Mouse (Mus musculus) MEL (cell line): Measurements from ENCODE around the gene Bcl11b. TPM values are rescaled to one million over a fixed set of nuclear protein-coding genes. Genes with fewer than 3 reads are reported as not detected.

Experiments used
- DNase-seq: peaks from one replicate; pipeline ENCODE4 v3.0.0; 2011; ENCODE audit warnings: low read depth, low spot score
- H3K27ac ChIP-seq: 2 replicates; pipeline ENCODE4 v1.5.1; 2012; ENCODE audit warnings: low read depth, mild to moderate bottlenecking, control low read depth, low read length, moderate library complexity; ENCODE audit not compliant: control insufficient read depth
- H3K27me3 ChIP-seq, 2 experiments: fragments of 150-350 bp in 1 of 2; sonication (generic) in 1 of 2; 2 replicates each; pipeline ENCODE4 v1.6.1; 2012; ENCODE audit warnings: low read length in 2 of 2, mild to moderate bottlenecking in 2 of 2, improper control_type of control experiment in 1 of 2, moderate library complexity in 1 of 2; ENCODE audit not compliant: insufficient read depth in 2 of 2, control insufficient read depth in 1 of 2
- H3K36me3 ChIP-seq, 2 experiments: 2 replicates each; pipeline ENCODE4 v1.6.1; 2012 to 2014; ENCODE audit warnings: low read length in 2 of 2, improper control_type of control experiment in 1 of 2, inconsistent platforms in 1 of 2, mild to moderate bottlenecking in 1 of 2; ENCODE audit not compliant: insufficient read depth in 2 of 2, control insufficient read depth in 1 of 2
- H3K4me1 ChIP-seq, 2 experiments: fragments of 150-350 bp in 1 of 2; sonication (generic) in 1 of 2; 2 replicates each; pipeline ENCODE4 v1.6.1; 2012; ENCODE audit warnings: low read length in 2 of 2, improper control_type of control experiment in 1 of 2, mild to moderate bottlenecking in 1 of 2; ENCODE audit not compliant: insufficient read depth in 2 of 2, control insufficient read depth in 1 of 2
- H3K4me3 ChIP-seq, 2 experiments: fragments of 150-350 bp in 1 of 2; sonication (generic) in 1 of 2; 2 replicates each; pipeline ENCODE4 v1.5.1; 2012; ENCODE audit warnings: low read depth in 2 of 2, low read length in 2 of 2, mild to moderate bottlenecking in 2 of 2, moderate library complexity in 2 of 2, control low read depth in 1 of 2, improper control_type of control experiment in 1 of 2; ENCODE audit not compliant: control insufficient read depth in 1 of 2, insufficient read depth in 1 of 2
- H3K79me2 ChIP-seq: 2 replicates; pipeline ENCODE4 v1.6.1; 2012; ENCODE audit warnings: mild to moderate bottlenecking, low read length, moderate library complexity; ENCODE audit not compliant: control insufficient read depth, poor library complexity, insufficient read depth
- H3K9ac ChIP-seq: 2 replicates; pipeline ENCODE4 v1.6.1; 2012; ENCODE audit warnings: low read depth, mild to moderate bottlenecking, control low read depth, low read length, moderate library complexity; ENCODE audit not compliant: control insufficient read depth, poor library complexity, severe bottlenecking
- H3K9me3 ChIP-seq: fragments of 150-350 bp; sonication (generic); replicated peaks from 2 replicates; pipeline ENCODE4 v1.6.1; 2012; ENCODE audit warnings: mild to moderate bottlenecking, low read length, improper control_type of control experiment, moderate library complexity; ENCODE audit not compliant: insufficient read depth
- BHLHE40 ChIP-seq: IDR thresholded peaks from 2 replicates; pipeline ENCODE4 v1.6.1; 2012; ENCODE audit warnings: low read depth, mild to moderate bottlenecking, inconsistent platforms, low read length, improper control_type of control experiment, borderline replicate concordance
- CHD1 ChIP-seq: IDR thresholded peaks from 2 replicates; pipeline ENCODE4 v1.6.1; 2012; ENCODE audit warnings: low read depth, mild to moderate bottlenecking, inconsistent platforms, low read length, improper control_type of control experiment
- CTCF ChIP-seq, 3 experiments: IDR thresholded peaks in 2 of 3; conservative IDR thresholded peaks in 1 of 3; 2 replicates each; pipeline ENCODE4 v1.5.1; 2011 to 2012; ENCODE audit warnings: low read length in 3 of 3, low read depth in 2 of 3, mild to moderate bottlenecking in 2 of 3, improper control_type of control experiment in 1 of 3, inconsistent platforms in 1 of 3, mixed read lengths in 1 of 3, moderate library complexity in 1 of 3; ENCODE audit not compliant: control insufficient read depth in 1 of 3, insufficient read depth in 1 of 3, poor library complexity in 1 of 3, severe bottlenecking in 1 of 3
- E2F4 ChIP-seq: IDR thresholded peaks from 2 replicates; pipeline ENCODE4 v1.6.1; 2011; ENCODE audit warnings: low read depth, low read length, improper control_type of control experiment, borderline replicate concordance
- EP300 ChIP-seq, 2 experiments: IDR thresholded peaks; 2 replicates each; pipeline ENCODE4 v1.6.1; 2011; ENCODE audit warnings: improper control_type of control experiment in 2 of 2, low read length in 2 of 2, low read depth in 1 of 2, mild to moderate bottlenecking in 1 of 2
- ETS1 ChIP-seq: IDR thresholded peaks from 2 replicates; pipeline ENCODE4 v1.6.1; 2012; ENCODE audit warnings: low read depth, mild to moderate bottlenecking, inconsistent platforms, low read length, improper control_type of control experiment, moderate library complexity
- HCFC1 ChIP-seq: IDR thresholded peaks from 2 replicates; pipeline ENCODE4 v1.6.1; 2012; ENCODE audit warnings: low read depth, mild to moderate bottlenecking, inconsistent platforms, low read length, improper control_type of control experiment, moderate library complexity
- MAX ChIP-seq: IDR thresholded peaks from 2 replicates; pipeline ENCODE4 v1.6.1; 2011; ENCODE audit warnings: low read length, improper control_type of control experiment
- MAZ ChIP-seq: IDR thresholded peaks from 2 replicates; pipeline ENCODE4 v1.6.1; 2012; ENCODE audit warnings: low read depth, mild to moderate bottlenecking, inconsistent platforms, low read length, improper control_type of control experiment
- MEF2A ChIP-seq: IDR thresholded peaks from 2 replicates; pipeline ENCODE4 v1.6.1; 2014; ENCODE audit warnings: low read depth, mild to moderate bottlenecking, inconsistent platforms, low read length, improper control_type of control experiment; ENCODE audit not compliant: poor library complexity, insufficient replicate concordance, severe bottlenecking; ENCODE audit errors: extremely low read depth
- MXI1 ChIP-seq: IDR thresholded peaks from 2 replicates; pipeline ENCODE4 v1.6.1; 2011; ENCODE audit warnings: mild to moderate bottlenecking, low read depth, low read length, improper control_type of control experiment
- MYC ChIP-seq: IDR thresholded peaks from 2 replicates; pipeline ENCODE4 v1.6.1; 2011; ENCODE audit warnings: low read depth, mild to moderate bottlenecking, low read length, improper control_type of control experiment, moderate library complexity
- NELFE ChIP-seq: IDR thresholded peaks from 2 replicates; pipeline ENCODE4 v1.6.1; 2011; ENCODE audit warnings: low read depth, low read length, improper control_type of control experiment
- NRF1 ChIP-seq: IDR thresholded peaks from 2 replicates; pipeline ENCODE4 v1.6.1; 2014; ENCODE audit warnings: low read depth, mild to moderate bottlenecking, inconsistent platforms, low read length, improper control_type of control experiment, moderate library complexity; ENCODE audit not compliant: poor library complexity, insufficient read depth, severe bottlenecking
- POLR2AphosphoS2 ChIP-seq: IDR thresholded peaks from 2 replicates; pipeline ENCODE4 v1.6.1; 2011; ENCODE audit warnings: low read length, improper control_type of control experiment
- POLR2AphosphoS5 ChIP-seq: IDR thresholded peaks from 2 replicates; pipeline ENCODE4 v1.6.1; 2012; ENCODE audit warnings: low read depth, borderline replicate concordance, mild to moderate bottlenecking, inconsistent platforms, low read length, moderate library complexity, mixed read lengths
- RAD21 ChIP-seq: IDR thresholded peaks from 2 replicates; pipeline ENCODE4 v1.6.1; 2011; ENCODE audit warnings: mild to moderate bottlenecking, low read depth, low read length, improper control_type of control experiment
- RCOR1 ChIP-seq: IDR thresholded peaks from 2 replicates; pipeline ENCODE4 v1.6.1; 2012; ENCODE audit warnings: low read depth, mild to moderate bottlenecking, inconsistent platforms, low read length, improper control_type of control experiment
- SIN3A ChIP-seq: IDR thresholded peaks from 2 replicates; pipeline ENCODE4 v1.6.1; 2012; ENCODE audit warnings: low read length, improper control_type of control experiment, inconsistent platforms
- SMC3 ChIP-seq: IDR thresholded peaks from 2 replicates; pipeline ENCODE4 v1.6.1; 2011; ENCODE audit warnings: low read depth, low read length, improper control_type of control experiment
- TCF12 ChIP-seq: IDR thresholded peaks from 2 replicates; pipeline ENCODE4 v1.6.1; 2014; ENCODE audit warnings: low read depth, mild to moderate bottlenecking, inconsistent platforms, low read length, improper control_type of control experiment, moderate library complexity
- USF1 ChIP-seq: IDR thresholded peaks from 2 replicates; pipeline ENCODE4 v1.6.1; 2014; ENCODE audit warnings: low read depth, mild to moderate bottlenecking, inconsistent platforms, low read length, improper control_type of control experiment, moderate library complexity
- USF2 ChIP-seq, 2 experiments: IDR thresholded peaks; 2 replicates each; pipeline ENCODE4 v1.6.1; 2011 to 2012; ENCODE audit warnings: improper control_type of control experiment in 2 of 2, low read length in 2 of 2, borderline replicate concordance in 1 of 2, inconsistent platforms in 1 of 2, low read depth in 1 of 2, mild to moderate bottlenecking in 1 of 2; ENCODE audit not compliant: insufficient read depth in 1 of 2
- polyA plus RNA-seq, 2 experiments: library from polyadenylated mRNA; stranded (reverse) in 1 of 2; unstranded in 1 of 2; fragments of >175 nt in 1 of 2; fragments of >200 nt in 1 of 2; gene quantifications; 2 replicates each; pipeline versions ENCODE4 v1.2.1 to v1.2.4; 2012; ENCODE audit warnings: low replicate concordance in 2 of 2, low read depth in 1 of 2; ENCODE audit not compliant: insufficient read length in 2 of 2, insufficient read depth in 1 of 2, missing spikeins in 1 of 2
- total RNA-seq: library from RNA; depleted of rRNA; stranded (reverse); fragments of 300-350 nt; gene quantifications from 2 replicates; pipeline ENCODE4 v1.2.3, GENCODE M21; 2012

The Bcl11b gene
- total and polyA plus RNA-seq, 3 experiments, result not detected

- Histone ChIP-seq H3K27ac (no peak overlapping the region), H3K9ac (no peak overlapping the region), H3K27me3 (no peaks in the 10 kb centered on the region), H3K4me1 (no peaks in the 10 kb centered on the region), H3K4me3 (no peak overlapping the region), H3K79me2 (no peaks in the 10 kb centered on the region), H3K36me3 (no peaks in the 10 kb centered on the region), H3K9me3 (no peaks in the 10 kb centered on the region)
- no peak for DNase-seq
- TF ChIP-seq CTCF (IDR thresholded peaks at IDR 0.05 in 2 of 3, conservative IDR thresholded peaks at IDR 0.05 in 1 of 3; ENCODE audit: control insufficient read depth in 1 of 3, insufficient read depth in 1 of 3, low read depth in 2 of 3, low read length in 3 of 3, poor library complexity in 1 of 3, severe bottlenecking in 1 of 3), result no peak
- TF ChIP-seq SMC3, result no peak
- no peak for TF ChIP-seq ETS1
- no peak for TF ChIP-seq RAD21
- TF ChIP-seq MAX, result no peak
- TF ChIP-seq HCFC1, result no peak
- TF ChIP-seq MAZ, result no peak
- no peak for TF ChIP-seq MXI1
- no peak for TF ChIP-seq SIN3A
- no peak for TF ChIP-seq POLR2AphosphoS2
- no peak for TF ChIP-seq USF1
- TF ChIP-seq POLR2AphosphoS5, result no peak
- TF ChIP-seq BHLHE40, result no peak
- no peak for TF ChIP-seq E2F4
- no peak for TF ChIP-seq NRF1
- TF ChIP-seq MEF2A, result no peak
- no peak for TF ChIP-seq TCF12
- no peak for TF ChIP-seq EP300 (IDR thresholded peaks at IDR 0.05; ENCODE audit: low read depth in 1 of 2, low read length in 2 of 2)
- TF ChIP-seq RCOR1, result no peak
- TF ChIP-seq CHD1, result no peak
These were observed 51.1 kb downstream of the Bcl11b start for GRCm38 (mm10) chr12:107952318-107952724.

DNA sequence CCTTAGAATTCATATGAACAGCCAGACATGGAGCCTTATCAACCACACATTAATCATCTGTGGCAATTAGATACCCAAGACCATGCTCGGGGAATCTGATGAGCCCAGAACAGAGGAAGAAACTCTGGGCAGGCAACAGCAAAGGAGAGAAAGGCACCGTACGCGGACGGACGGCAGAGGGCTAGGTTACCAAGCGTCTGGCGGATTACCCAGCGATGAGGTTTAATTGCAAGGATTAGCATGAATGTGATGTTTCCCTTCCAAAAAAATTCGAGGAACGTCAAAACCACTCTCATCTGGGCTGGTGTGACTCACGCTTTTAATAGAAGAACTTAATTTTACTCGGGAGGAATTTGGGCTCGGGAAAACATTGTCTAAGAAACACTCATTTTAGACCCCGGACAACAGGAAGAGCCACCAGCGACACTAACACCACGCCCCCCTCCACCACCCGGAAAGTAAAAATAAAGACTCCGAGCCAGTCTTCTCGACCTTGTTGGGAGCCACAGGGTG lies 52.7 kb downstream of the Bcl11b start:
- no peaks in the 10 kb centered on the region for H3K36me3 ChIP-seq
- H3K9me3 ChIP-seq, result no peaks in the 10 kb centered on the region
- H3K9ac ChIP-seq, result no peak overlapping the region
- no peak for DNase-seq
- H3K4me1 ChIP-seq, result no peaks in the 10 kb centered on the region
- no peak overlapping the region for H3K4me3 ChIP-seq
- H3K27me3 ChIP-seq, result no peaks in the 10 kb centered on the region
- no peaks in the 10 kb centered on the region for H3K79me2 ChIP-seq
- TF ChIP-seq ETS1, result no peak
- TF ChIP-seq MYC, result no peak
- no peak for TF ChIP-seq NELFE
- TF ChIP-seq MAZ, result no peak
- TF ChIP-seq EP300 (IDR thresholded peaks at IDR 0.05; ENCODE audit: low read depth in 1 of 2, low read length in 2 of 2), result no peak
- TF ChIP-seq USF2 (IDR thresholded peaks at IDR 0.05; ENCODE audit: borderline replicate concordance in 1 of 2, insufficient read depth in 1 of 2, low read depth in 1 of 2, low read length in 2 of 2), result no peak
- no peak overlapping the region for H3K27ac ChIP-seq
